Mouse (Mus musculus) testis, adult 2 months (tissue): Measurements from ENCODE around the gene Fam213a. TPM values are rescaled to one million over a fixed set of nuclear protein-coding genes. Genes with fewer than 3 reads are reported as not detected.

Experiments
- H3K27ac ChIP-seq: fragments of 200-500 bp; 2 replicates; pipeline ENCODE4 v1.5.1; 2012; ENCODE audit warnings: low read depth, low read length; ENCODE audit not compliant: control insufficient read depth, insufficient read depth
- H3K27me3 ChIP-seq: fragments of 200-500 bp; 2 replicates; pipeline ENCODE4 v1.6.1; 2012; ENCODE audit warnings: mild to moderate bottlenecking, low read length, moderate library complexity; ENCODE audit not compliant: control insufficient read depth, insufficient read depth
- H3K36me3 ChIP-seq: fragments of 200-500 bp; 2 replicates; pipeline ENCODE4 v1.6.1; 2012; ENCODE audit warnings: mild to moderate bottlenecking, low read length; ENCODE audit not compliant: control insufficient read depth, insufficient read depth
- H3K4me1 ChIP-seq: fragments of 200-500 bp; 2 replicates; pipeline ENCODE4 v1.6.1; 2012; ENCODE audit warnings: low read length; ENCODE audit not compliant: control insufficient read depth, insufficient read depth
- H3K4me3 ChIP-seq: fragments of 200-500 bp; 2 replicates; pipeline ENCODE4 v1.5.1; 2012; ENCODE audit warnings: low read depth, mild to moderate bottlenecking, low read length, moderate library complexity, mixed read lengths; ENCODE audit not compliant: control insufficient read depth
- CTCF ChIP-seq: fragments of 200-500 bp; IDR thresholded peaks from 2 replicates; pipeline ENCODE4 v1.5.1; 2012; ENCODE audit warnings: low read depth, mild to moderate bottlenecking, inconsistent platforms, low read length, moderate library complexity; ENCODE audit not compliant: control insufficient read depth, insufficient read depth, insufficient replicate concordance
- POLR2A ChIP-seq: fragments of 200-500 bp; IDR thresholded peaks from 2 replicates; pipeline ENCODE4 v1.6.1; 2012; ENCODE audit warnings: low read depth, mild to moderate bottlenecking, inconsistent platforms, low read length, moderate library complexity; ENCODE audit not compliant: control insufficient read depth
- polyA plus RNA-seq: library from polyadenylated mRNA; depleted of rRNA; stranded (reverse); fragments of >200 nt; gene quantifications from 2 replicates; pipeline ENCODE4 v1.2.3, GENCODE M21; 2012

Fam213a gene
- polyA plus RNA-seq, 1 experiment, result 45.1 TPM

- peak overlapping the region; percentile 35 for H3K4me3 ChIP-seq
- H3K27ac ChIP-seq, result peak overlapping the region; percentile 49
Measured at GRCm38 (mm10) chr14:41004201-41005141, 9.1 kb downstream of the Fam213a start.

GRCm38 (mm10) chr14:41001576-41001975 lies 12.0 kb downstream of the Fam213a start:
- Histone ChIP-seq H3K36me3 (no peaks in the 10 kb centered on the region; the same call in 1 of the 2 replicates), H3K27me3 (no peaks in the 10 kb centered on the region), H3K4me1 (peaks cover 8% of the 10 kb centered on the region), H3K4me3 (no peak overlapping the region), H3K27ac (no peak overlapping the region)
- TF ChIP-seq CTCF (no peak), POLR2A (no peak)

More at GRCm38 (mm10) chr14:41004201-41005141, 9.1 kb downstream of the Fam213a start:
- no peaks in the 10 kb centered on the region for H3K27me3 ChIP-seq
- TF ChIP-seq CTCF (no peak), POLR2A (no peak)
- H3K4me1 ChIP-seq, result peaks cover 8% of the 10 kb centered on the region
- no peaks in the 10 kb centered on the region; the same call in 1 of the 2 replicates for H3K36me3 ChIP-seq

GRCm38 (mm10) chr14:41000801-41001200 lies 12.8 kb downstream of the Fam213a start:
- Histone ChIP-seq H3K4me3 (no peak overlapping the region), H3K27ac (no peak overlapping the region), H3K4me1 (peaks cover 8% of the 10 kb centered on the region), H3K36me3 (no peaks in the 10 kb centered on the region; the same call in 1 of the 2 replicates), H3K27me3 (no peaks in the 10 kb centered on the region)
- no peak for TF ChIP-seq POLR2A
- TF ChIP-seq CTCF, result no peak

GRCm38 (mm10) chr14:40999904-41000645 lies 13.5 kb downstream of the Fam213a start:
- no peak overlapping the region for H3K27ac ChIP-seq

GRCm38 (mm10) chr14:40996171-40996570 lies 17.4 kb downstream of the Fam213a start:
- Histone ChIP-seq H3K36me3 (peaks cover 3% of the 10 kb centered on the region; the same call in 1 of the 2 replicates), H3K4me3 (no peak overlapping the region), H3K4me1 (no peaks in the 10 kb centered on the region), H3K27me3 (no peaks in the 10 kb centered on the region), H3K27ac (no peak overlapping the region)
- no peak for TF ChIP-seq CTCF
- TF ChIP-seq POLR2A, result no peak

More at GRCm38 (mm10) chr14:40999904-41000645, 13.5 kb downstream of the Fam213a start:
- Histone ChIP-seq H3K27me3 (no peaks in the 10 kb centered on the region), H3K4me1 (peaks cover 8% of the 10 kb centered on the region), H3K36me3 (no peaks in the 10 kb centered on the region; the same call in 1 of the 2 replicates), H3K4me3 (no peak overlapping the region)
- TF ChIP-seq POLR2A (no peak), CTCF (no peak)

GRCm38 (mm10) chr14:40992464-40992863 lies 21.1 kb downstream of the Fam213a start:
- Histone ChIP-seq H3K27ac (no peak overlapping the region), H3K4me1 (no peaks in the 10 kb centered on the region), H3K27me3 (no peaks in the 10 kb centered on the region), H3K36me3 (peaks cover 3% of the 10 kb centered on the region; the same call in 1 of the 2 replicates), H3K4me3 (no peak overlapping the region)
- no peak for TF ChIP-seq POLR2A
- no peak for TF ChIP-seq CTCF

GRCm38 (mm10) chr14:40988780-40989179 lies 24.8 kb downstream of the Fam213a start:
- no peaks in the 10 kb centered on the region for H3K4me1 ChIP-seq
- H3K27me3 ChIP-seq, result no peaks in the 10 kb centered on the region
- H3K27ac ChIP-seq, result no peak overlapping the region
- H3K4me3 ChIP-seq, result no peak overlapping the region
- H3K36me3 ChIP-seq, result no peaks in the 10 kb centered on the region
- TF ChIP-seq POLR2A (no peak), CTCF (no peak)
